Mouse (Mus musculus): ENCODE data around the gene Lhfpl2. TPM values are rescaled to one million over a fixed set of nuclear protein-coding genes. Genes with fewer than 3 reads are reported as not detected.

Lhfpl2 gene
- polyA plus RNA-seq, 1 experiment: 16.6 TPM

DNA sequence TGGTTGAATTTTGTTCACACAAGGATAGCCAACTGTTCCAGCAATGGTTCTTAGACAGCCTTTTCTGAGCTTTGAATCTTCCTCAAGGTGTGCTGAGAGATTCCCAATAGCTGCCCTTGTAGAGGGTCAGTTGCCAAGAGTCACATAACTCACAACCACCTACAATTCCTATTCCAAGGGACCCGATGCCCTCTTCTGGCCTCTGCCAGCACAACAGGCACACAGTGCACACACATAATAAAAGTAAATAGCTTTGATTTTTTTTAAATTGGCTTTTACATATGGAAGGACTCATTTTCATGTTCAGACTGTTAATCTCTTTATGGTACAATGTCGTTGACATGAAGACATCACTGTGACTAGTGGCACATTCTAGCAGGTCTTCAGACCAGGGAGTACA, 155.1 kb downstream of the Lhfpl2 start:
- DNase-seq (ENCODE audit: low spot score): no peak

GRCm38 (mm10) chr13:94223609-94224008, 166.0 kb downstream of the Lhfpl2 start:
- DNase-seq (ENCODE audit: low spot score): no peak

- no peak for DNase-seq (ENCODE audit: low spot score)
Observed at GRCm38 (mm10) chr13:94224717-94225705, 167.4 kb downstream of the Lhfpl2 start.

- no peak for DNase-seq (ENCODE audit: low spot score)
Observed at GRCm38 (mm10) chr13:94231871-94232270, 174.3 kb downstream of the Lhfpl2 start.

DNA sequence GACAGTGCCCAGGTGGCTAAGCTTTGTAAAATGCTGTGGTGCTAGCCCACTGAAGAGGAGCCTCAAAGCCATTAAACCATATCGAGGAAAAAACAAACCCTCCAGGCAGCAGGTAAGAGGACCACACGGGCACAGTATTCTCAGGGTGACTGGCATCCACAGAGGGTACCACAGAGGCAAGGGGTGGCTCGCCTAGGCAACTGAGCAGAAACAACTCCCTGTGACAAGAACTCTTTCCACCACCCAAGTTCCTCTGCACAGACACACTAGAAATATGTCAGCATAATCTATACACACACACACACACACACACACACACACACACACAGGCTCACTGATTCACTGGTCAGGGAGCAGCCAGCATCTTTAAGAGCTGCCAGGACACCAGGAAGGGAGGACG, 181.9 kb downstream of the Lhfpl2 start:
- no peak for DNase-seq (ENCODE audit: low spot score)

- DNase-seq (ENCODE audit: low spot score): no peak
Observed at GRCm38 (mm10) chr13:94240111-94240510, 182.5 kb downstream of the Lhfpl2 start.

GRCm38 (mm10) chr13:94240873-94241272, 183.3 kb downstream of the Lhfpl2 start:
- DNase-seq (ENCODE audit: low spot score): no peak

GRCm38 (mm10) chr13:94241892-94242524, 184.4 kb downstream of the Lhfpl2 start:
- DNase-seq (ENCODE audit: low spot score): no peak

DNA sequence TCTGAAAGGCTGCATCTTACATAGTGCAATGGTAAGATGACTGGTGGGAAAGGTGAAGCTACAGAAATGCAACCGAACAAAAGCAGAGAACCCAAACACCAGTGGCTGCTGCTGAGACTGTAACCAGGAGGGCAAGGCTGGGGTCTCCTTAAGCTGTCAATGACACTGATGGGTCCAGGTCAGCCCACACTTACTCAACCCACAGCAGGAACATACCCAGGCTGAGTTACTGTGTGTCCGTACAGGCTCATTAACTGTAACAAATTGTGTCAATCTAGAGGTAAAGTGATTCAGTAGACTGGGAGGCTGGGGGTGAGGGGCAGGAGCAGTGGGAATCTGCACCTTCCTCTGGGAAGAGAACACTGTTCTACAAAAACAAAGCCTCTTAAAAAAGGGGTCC, 185.3 kb downstream of the Lhfpl2 start:
- no peak for DNase-seq (ENCODE audit: low spot score)

Other genes with a start within 250 kb of the Lhfpl2 start
- gene Scamp1, start 228.1 kb downstream of the Lhfpl2 start, polyA plus RNA-seq (2012; rRNA removed): 36.3 and 39.0 TPM in 2 replicates